Mouse (Mus musculus): Measurements from ENCODE around the gene Hnf4a.

DNA sequence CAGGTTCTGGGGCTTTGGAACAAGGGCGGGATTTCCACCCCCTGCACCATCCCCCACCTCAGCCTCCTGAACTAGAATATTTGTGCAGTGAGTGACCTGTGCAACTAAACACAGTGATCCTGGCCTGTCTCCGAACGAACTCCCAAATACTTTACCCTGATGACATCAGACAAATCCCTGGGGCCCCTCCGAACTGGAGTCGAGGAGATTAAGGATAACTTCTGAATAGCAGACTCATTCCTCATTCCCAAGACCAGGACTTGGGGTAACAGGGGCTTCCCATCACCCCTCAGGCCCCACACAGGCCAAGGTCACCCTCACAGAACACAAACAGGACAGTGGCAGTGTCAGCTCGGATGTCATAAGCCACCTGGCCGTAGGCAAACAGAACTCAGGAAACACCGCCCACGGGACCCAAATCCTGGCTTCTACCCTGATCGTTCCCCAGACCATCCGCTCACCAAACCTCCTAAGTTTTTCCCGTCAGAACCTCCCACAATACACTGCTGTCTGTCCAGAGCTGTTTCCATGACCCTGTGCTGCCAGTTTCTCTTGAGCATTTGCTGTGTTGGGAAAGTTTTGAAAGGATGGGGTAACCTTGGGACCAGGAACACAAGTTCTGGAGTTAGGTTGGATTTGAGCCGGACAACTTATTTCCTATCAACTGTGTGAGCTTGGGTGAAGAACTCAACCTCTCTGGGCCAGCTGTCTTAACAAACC lies 32.9 kb downstream of the Hnf4a start:
- TF ChIP-seq GATA1 (IDR thresholded peaks at IDR 0.05; ENCODE audit: low read length) (no peak), TAL1 (IDR thresholded peaks at IDR 0.05; ENCODE audit: low read length) (no peak)
